Mouse (Mus musculus): Measurements from ENCODE around the gene Rrn3.
"Not testable (repeated sequence)": the region's sequence is repeated elsewhere in the genome, so short reads cannot be mapped to it uniquely, and the experiment has no call there.

The Rrn3 gene

DNA sequence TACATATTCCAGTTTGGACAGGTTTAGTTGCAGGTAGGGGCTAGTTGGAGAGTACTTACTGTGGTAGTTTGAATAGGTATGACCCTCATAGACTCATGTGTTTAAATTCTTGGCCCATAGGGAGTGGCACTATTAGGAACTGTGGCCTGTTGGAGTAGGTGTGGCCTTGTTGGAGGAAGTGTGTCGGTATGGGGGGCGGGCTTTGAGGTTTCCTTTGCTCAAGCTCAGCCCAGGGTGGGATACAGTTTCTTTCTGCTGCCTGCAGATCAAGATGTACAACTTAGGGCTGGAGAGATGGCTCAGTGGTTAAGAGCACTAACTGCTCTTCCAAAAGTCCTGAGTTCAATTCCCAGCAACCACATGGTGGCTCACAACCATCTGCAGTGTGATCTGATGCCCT is 12.9 kb downstream of the Rrn3 start:
- DNase-seq: not testable (repeated sequence)

DNA sequence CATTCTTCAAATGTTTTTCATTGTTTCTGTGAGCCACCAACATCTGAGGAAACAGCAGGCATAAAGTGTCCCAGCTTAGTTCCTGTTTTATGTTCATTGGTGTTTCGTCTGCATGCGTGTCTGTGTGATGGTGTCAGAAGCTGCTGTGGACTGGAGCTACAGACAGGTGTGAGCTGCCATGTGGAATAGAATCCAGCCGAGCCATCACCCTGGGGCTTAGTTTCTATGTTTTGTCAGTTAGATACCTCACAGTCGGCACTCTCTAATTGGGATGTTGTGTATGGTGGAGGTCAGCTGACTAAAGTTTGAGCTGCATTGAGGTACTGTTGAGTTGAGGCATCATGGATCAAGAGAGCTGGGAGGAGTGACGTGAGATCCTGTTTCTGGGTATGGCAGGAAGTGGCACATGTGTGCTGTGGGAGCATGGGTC is 16.3 kb downstream of the Rrn3 start:
- DNase-seq: no peak

DNA sequence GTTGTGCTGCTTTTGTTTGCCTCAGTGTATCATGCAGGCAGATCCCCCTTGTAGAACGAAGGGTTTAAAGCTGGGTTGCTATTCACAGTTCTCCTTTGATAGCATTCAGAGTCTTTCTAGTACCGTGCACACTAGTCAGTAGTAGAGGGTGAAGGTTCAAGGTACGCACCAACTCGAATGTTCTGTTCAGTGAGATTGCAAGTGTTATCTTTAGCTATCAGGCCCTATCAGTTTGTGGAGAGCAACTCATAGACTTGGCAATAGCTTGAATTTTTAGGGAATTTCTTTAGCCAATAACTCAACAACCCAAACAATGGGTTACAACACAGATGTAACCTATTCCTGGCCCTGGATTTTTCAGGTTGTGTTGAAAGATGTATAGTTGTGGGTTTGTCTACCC is 20.7 kb downstream of the Rrn3 start:
- DNase-seq: no peak

GRCm38 (mm10) chr16:13804666-13805065 is 24.2 kb downstream of the Rrn3 start:
- no peak for DNase-seq

GRCm38 (mm10) chr16:13807616-13808015 is 27.1 kb downstream of the Rrn3 start:
- no peak for DNase-seq

GRCm38 (mm10) chr16:13808410-13808809 is 27.9 kb downstream of the Rrn3 start:
- no peak for DNase-seq

DNA sequence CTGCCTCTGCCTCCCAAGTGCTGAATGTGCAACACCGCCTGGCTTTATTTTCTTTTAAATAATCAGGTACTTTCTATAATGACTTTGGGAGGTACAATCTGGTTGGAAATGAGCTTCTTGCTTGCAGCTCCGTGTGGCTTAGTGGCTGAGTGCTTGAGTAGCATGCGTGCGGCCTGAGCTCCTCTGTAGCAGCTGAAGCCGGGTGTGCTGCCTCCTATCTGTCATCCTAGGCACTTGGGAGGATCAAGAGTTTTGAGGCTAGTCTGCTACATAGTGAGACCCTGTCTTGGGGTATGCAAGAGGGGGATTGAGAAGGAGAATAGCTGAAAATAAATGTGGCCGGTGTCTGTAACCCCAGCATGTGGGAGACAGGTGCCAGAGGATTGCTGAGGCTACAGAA is 31.6 kb downstream of the Rrn3 start:
- no peak for DNase-seq

DNA sequence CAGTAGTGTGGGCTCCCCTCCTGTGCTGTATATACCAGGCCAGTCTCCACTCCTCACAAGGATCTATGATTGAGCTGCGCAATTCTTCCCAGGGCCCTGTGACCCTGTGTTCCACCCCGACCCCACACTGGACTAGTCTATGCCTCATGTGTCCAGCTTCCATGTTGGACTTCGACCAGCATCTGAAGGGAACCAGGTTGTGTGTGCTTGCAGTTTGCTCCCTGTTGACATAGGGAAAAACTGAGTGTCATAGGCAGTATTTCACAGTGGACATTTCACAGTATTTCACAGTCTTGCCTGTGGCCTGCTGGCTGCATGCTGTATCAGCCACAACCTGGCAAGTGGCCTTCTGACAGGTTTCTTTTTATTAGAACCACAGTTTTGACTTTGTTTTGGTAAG is 32.7 kb downstream of the Rrn3 start:
- DNase-seq: no peak

- peak; percentile 97 for DNase-seq
Measured at GRCm38 (mm10) chr16:13818560-13819393, 38.3 kb downstream of the Rrn3 start, which contains the start of gene Ntan1. Ntan1 (plus strand) TSS chr16:13818845.

DNA sequence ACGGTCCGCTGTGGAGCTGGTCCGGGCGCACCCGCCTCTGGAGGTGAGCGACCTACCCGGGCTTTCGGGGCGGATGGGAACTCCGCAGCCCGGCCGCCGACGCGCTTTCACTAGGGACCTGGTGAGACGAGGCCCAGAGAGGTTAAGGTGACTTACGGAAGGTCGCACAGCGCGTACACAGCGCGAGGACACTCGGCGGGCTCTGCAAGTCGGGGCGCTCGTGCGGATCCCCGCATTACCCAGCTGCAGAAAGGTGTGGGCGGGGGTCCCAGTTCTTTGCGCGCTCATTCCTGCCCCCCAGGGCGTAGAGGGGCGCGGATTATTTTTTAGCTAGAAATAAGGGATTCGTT is 38.9 kb downstream of the Rrn3 start:
- DNase-seq: no peak

DNA sequence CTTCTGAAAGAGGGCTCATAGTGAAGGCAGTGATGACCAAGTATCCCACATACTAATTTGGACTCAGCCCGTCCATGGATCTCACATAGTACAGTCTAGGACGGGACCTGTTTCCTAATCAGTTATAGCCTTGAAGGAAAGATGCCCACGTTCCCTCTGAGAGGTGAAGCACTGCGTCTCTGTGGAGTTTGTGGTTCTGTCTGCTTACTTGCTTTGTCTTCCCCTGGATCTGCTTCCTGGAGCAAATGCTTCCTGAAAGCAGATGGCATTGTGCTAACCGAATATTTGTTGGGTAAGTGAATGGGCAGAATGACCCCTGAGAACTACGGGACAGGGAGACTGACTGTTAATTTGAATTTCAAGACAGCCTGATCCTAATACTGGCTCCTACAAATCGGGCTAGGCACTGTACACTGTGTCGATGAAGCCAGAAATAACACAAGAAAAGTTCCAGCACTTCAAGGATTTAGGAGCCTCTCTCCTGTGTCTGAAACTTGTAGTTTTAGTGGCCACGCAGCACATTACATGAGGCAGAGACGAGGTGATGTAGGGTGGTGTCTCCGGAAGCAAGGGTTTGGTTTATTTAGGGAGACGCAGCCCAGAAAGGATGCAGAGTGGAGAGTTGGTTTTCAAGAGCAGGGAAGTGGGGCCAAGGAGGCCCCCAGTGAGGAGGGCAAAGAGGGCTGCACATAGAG is 39.4 kb downstream of the Rrn3 start:
- peak; percentile 10 for DNase-seq

DNA sequence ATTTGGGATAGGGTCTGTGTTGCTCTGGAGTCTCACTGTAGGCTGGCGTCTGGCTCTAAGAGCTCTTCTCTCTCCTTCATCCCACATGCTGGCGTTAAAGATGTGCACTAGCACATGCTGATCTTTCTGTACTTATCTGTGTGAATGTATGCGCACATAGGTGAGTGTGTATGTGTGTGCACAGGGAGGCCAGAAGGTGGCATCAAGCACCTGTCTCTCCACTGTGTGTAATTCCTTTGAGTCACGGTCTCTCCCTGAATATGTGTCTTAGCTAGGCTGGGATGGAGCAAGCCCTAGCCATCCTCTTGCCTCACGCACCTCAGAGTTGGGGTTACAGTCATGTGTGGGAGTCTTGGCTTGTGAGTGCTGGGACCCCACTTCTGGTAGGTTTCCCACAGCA is 40.3 kb downstream of the Rrn3 start:
- DNase-seq: no peak

DNA sequence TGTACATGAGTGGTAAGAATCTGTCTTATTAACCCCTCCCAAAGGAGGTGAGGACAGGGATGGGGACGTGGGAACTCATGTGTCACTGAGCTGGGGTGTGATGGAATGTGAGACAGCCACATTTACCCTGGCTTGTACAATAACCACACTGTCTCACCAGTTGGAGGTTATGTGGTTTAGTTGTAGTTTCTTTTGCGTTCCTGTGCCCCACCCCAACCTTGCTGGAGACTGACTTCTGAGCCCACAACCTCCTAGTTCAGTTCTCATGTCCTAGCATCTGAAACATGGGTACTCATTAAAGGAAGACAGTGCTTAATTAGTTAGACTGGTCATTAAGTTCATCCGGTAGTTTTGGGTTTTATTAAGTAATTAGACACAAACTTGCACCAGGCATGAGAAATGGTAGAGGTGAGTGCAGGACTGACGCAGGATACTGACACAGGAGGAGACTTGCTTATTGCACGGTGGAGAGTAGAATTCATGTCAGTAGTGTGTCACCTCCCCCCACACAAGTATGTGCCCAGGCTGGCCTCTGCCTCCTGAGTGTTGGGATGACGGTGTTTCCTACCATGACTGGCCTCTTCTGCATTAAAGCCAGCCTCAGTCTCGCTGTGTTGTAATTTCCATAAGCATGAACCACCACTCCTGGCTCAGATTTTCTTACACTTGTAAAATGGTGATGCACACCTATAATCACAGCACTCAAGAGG is 45.4 kb downstream of the Rrn3 start:
- no peak for DNase-seq

GRCm38 (mm10) chr16:13826511-13826910 is 46.0 kb downstream of the Rrn3 start:
- DNase-seq: no peak

DNA sequence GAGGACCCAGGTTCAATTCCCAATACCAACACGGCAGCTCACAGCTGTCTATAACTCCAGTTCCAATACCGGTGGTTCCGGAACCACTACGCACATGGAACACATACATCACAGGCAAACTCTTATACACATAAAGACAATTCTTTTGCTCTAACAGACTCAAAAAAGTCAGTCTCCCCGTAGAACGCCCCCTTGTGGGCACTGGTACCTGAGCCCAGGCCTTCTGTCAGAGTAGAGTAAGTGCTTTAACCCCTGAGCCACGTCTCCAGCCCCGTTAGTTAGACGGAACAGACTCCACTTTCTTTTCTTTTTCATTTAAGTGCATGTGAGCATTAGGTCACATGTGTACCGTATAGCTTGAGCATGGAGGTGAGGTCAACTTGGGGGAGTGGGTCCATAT is 49.9 kb downstream of the Rrn3 start:
- no peak for DNase-seq

DNA sequence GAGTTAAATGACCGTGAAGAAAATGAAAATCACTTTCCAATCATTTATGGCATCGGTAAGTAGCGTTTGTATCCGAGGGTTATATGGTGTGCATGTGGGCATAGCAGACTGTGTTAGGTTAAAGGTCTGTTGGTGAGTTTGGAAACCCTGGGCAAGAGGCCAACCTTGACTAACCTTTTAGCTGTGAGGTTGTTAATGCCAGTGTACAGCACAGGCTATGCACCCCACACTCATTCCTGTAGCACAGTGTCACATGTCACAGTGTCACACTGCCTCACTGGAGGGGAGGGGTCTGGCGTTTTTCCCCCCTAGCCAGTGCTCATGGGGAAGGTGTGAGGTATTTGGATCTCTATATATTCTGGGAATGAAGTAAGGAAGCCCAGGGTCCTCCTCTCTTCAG is 51.1 kb downstream of the Rrn3 start:
- no peak for DNase-seq

DNA sequence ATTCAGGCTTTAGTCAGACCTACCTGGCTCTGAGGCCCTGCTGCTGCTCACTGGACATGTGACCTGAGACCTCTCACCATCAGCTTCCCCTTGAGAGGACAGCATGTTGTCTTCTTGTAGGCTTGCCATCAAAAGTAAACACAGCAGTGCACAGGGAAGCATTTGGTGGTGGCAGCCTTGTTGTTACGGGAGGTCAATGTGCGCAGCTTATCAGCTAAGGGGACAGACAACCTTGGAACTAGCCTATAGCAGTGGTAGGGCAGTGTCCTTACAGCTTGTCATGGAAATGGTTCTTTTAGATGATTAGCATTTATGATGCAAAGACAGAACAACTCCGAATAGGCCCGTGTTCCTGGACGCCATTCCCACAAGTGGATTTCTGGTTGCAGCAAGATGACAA is 53.9 kb downstream of the Rrn3 start:
- DNase-seq: no peak

DNA sequence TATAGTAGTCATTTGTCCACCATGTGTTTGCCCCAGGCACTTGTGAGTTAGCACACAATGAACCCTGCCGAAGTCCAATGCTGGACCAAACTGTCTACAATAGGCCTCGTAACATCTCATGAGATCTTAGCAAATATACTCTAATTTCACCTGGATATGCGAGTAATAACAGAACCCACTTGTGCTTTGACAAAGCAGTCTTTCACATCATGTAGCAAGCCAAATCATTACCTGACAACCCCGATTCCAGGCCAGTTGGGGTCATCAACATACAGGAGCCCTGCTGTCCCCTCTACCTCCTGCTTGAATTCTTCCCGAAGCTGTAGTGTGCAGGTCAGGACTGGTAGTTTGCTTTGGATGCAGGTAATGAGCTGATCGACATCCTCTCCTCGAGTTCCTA is 59.5 kb downstream of the Rrn3 start:
- no peak for DNase-seq

- no peak for DNase-seq
Measured at GRCm38 (mm10) chr16:13840956-13841355, 60.4 kb downstream of the Rrn3 start.

DNA sequence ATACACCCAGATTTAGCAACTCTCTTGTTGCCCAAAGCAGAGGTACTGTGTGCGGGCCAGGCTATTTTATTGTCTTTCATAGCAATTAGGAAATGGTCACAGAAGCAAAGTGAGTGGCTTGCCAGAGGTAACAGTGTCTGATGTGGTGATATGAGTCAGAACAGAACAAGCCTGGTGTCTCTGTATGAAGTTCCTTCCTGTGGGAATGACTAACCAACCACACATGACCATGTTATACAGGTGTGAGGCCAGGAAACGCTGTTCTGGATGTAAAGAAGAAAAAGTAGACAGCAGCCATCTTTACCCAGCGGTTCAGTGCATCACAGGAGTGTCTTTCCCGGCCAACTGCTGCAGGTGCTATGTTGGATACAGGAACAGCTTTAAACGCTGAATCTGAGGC is 64.5 kb downstream of the Rrn3 start:
- no peak for DNase-seq

GRCm38 (mm10) chr16:13846675-13847074 is 66.2 kb downstream of the Rrn3 start:
- no peak for DNase-seq

GRCm38 (mm10) chr16:13848310-13848709 is 67.8 kb downstream of the Rrn3 start:
- no peak for DNase-seq

DNA sequence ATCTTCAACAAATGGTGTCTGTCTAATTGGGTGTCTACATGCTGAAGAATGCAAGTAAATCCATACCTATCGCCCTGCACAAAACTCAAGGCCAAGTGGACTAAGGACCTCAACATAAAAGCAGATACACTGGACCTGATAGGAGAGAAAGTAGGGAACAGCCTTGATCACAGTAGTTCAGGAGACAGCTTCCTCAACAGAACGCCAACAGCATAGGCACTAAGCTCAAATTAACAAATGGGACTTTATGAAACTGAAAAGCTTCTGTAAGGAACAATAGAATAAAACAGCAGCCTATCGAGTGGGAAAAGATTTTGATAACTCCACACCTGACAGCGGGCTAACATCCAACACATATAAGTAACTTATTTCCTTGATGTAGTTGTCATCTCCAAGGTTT is 70.9 kb downstream of the Rrn3 start:
- no peak for DNase-seq

- DNase-seq: no peak
Measured at GRCm38 (mm10) chr16:13853886-13854285, 73.4 kb downstream of the Rrn3 start.
